In the genomic region with DNA sequence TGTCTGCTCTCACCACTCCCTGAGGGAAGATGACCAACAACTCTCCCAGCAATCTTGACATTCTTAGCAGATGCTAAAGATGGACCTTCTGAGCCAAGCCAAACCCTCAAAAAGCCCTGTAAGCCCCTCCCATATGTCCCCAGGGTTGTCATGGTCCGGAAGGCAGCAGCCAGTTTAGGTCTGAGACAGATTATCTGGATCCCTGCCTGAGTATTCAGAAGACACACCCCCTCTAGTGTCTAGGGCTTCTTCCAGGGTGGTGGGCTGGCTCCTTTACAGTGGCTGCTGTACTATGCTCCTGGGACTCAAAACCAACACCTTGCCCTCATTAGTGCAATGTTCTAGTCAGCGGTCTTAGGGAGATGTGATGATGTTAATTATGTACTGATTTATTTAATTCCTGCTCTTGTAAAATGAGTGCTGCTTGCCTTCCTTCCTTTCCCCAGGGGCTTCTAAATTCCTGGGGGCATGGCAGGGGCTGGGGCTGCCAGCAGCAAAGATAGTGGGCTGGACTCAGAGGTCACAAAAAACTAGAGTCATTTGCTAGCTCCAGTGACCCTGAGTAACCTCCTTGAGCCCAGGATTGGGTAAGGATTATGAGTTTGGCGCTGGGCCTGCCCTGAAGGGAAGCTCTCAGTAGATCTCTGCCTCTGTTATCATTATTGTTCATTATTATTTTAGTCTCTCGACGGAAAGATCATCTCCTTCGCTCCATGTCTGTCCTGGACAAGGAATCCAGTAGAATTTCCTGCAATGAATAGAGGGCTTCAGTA, we compare ENCODE assay signal across 13 mouse cellular contexts.
A peak's percentile ranks its signal among the peaks of the same experiment; 100 is the strongest.
DNase-seq lines count a peak whose midpoint lies in the region; ATAC-seq and TF ChIP-seq lines count a peak whose summit lies in the region.
"Had no signal": no experiment of that assay in that cellular context is flagged by ENCODE, and none has a peak within 500 bp of the region (broad histone marks: within the 10 kb centered on the region; RNA-seq: fewer than 3 reads in every experiment).

No protein-coding gene starts in this region.

- no peak overlapping the region for H3K27ac ChIP-seq in heart, embryonic 11.5 days (ENCODE audit: low read depth, low read length)
- no peak overlapping the region for H3K27ac ChIP-seq in lung, embryonic 16.5 days (ENCODE audit: low read length)
- H3K27ac ChIP-seq: forebrain, embryonic 12.5 days; stomach, embryonic 15.5 days had no signal

- CTCF ChIA-PET in Patski (lab: Charles Lee) = no interaction called here

- no peak for TF ChIP-seq CTCF in Patski (IDR thresholded peaks at IDR 0.05)

- in situ Hi-C loops in Patski (cut with MboI; ENCODE audit: low pct_unique_long_range_greater_than_20kb) = loop anchor here (5.0 kb wide), 1 partner anchor 142 kb away; no protein-coding TSS in a partner anchor

- H3K27me3 ChIP-seq in heart, embryonic 11.5 days (ENCODE audit: control insufficient read depth, insufficient read depth, low read length) = peaks cover 7% of the 10 kb centered on the region; the same call in 1 of the 2 replicates
- 0 out of 2 replicates have a peak, but pooled peaks cover 2% of the 10 kb centered on the region for H3K27me3 ChIP-seq in lung, embryonic 16.5 days (ENCODE audit: control insufficient read depth, insufficient read depth, low read depth, low read length)
- H3K27me3 ChIP-seq in Patski = no peaks in the 10 kb centered on the region
- H3K27me3 ChIP-seq: stomach, embryonic 15.5 days had no signal

- no peak for ATAC-seq in heart, embryonic 11.5 days (replicated peaks; ENCODE audit: insufficient number of reproducible peaks, low FRiP score, low TSS enrichment)
- peak; percentile 74 for ATAC-seq in lung, embryonic 16.5 days (ENCODE audit: low read depth)
- ATAC-seq in Patski = peak; percentile 37
- ATAC-seq: liver, postnatal 0 days had no signal

- H3K4me3 ChIP-seq in heart, embryonic 11.5 days (ENCODE audit: low read depth, low read length) = no peak overlapping the region
- H3K4me3 ChIP-seq in lung, embryonic 16.5 days (ENCODE audit: low read length) = no peak overlapping the region
- H3K4me3 ChIP-seq: forebrain, embryonic 12.5 days; stomach, embryonic 15.5 days had no signal

- POLR2A ChIA-PET in Patski (lab: Charles Lee) = interaction anchor here (1.4 kb wide), 1 partner anchor 18 kb away, joined by 4 read pairs; no protein-coding TSS in a partner anchor

- WGBS in heart, embryonic 11.5 days (ENCODE audit: insufficient replicate concordance) = 71% methylated on average over 6 of the region's 6 CpGs
- WGBS in lung, embryonic 16.5 days = 65% methylated on average over 6 of the region's 6 CpGs

- DNase-seq in heart, adult 11 months = peak; percentile 95
- DNase-seq in lung, postnatal 25 days (ENCODE audit: low spot score) = no peak
- no peak for DNase-seq in Patski (ENCODE audit: low read depth, low spot score)
- DNase-seq in kidney, adult 8-10 months = peak; percentile 49 to 59
- DNase-seq in thymus, postnatal 10 days (ENCODE audit: low spot score in 2 of 2) = no peak
- DNase-seq in urinary bladder, postnatal 14 days (ENCODE audit: low spot score) = no peak
- DNase-seq: cerebellum, adult 8-10 months; liver, postnatal 0 days; right cerebral cortex, postnatal 4 days had no signal

- H3K4me1 ChIP-seq in heart, embryonic 11.5 days (ENCODE audit: control insufficient read depth, insufficient read depth, low read length) = 0 out of 2 replicates have a peak, but pooled peaks cover 2% of the 10 kb centered on the region
- no peaks in the 10 kb centered on the region; the same call in 1 of the 2 replicates for H3K4me1 ChIP-seq in lung, embryonic 16.5 days (replicated peaks; ENCODE audit: control insufficient read depth, insufficient read depth, low read length)
- H3K4me1 ChIP-seq: stomach, embryonic 15.5 days had no signal

- no peaks in the 10 kb centered on the region; the same call in 1 of the 2 replicates for H3K9me3 ChIP-seq in heart, embryonic 11.5 days (replicated peaks; ENCODE audit: control insufficient read depth, low read length)
- H3K9me3 ChIP-seq in lung, embryonic 16.5 days (ENCODE audit: control insufficient read depth, low read length) = peaks cover 5% of the 10 kb centered on the region
- H3K9me3 ChIP-seq: forebrain, embryonic 12.5 days; stomach, embryonic 15.5 days had no signal

- H3K9ac ChIP-seq in heart, embryonic 11.5 days (ENCODE audit: low read depth, low read length) = no peak overlapping the region
- H3K9ac ChIP-seq in lung, embryonic 16.5 days (ENCODE audit: low read length) = no peak overlapping the region
- H3K9ac ChIP-seq: forebrain, embryonic 12.5 days; liver, postnatal 0 days; stomach, embryonic 15.5 days had no signal

- no peak overlapping the region for H3K4me2 ChIP-seq in heart, embryonic 11.5 days
- H3K4me2 ChIP-seq in lung, embryonic 16.5 days (ENCODE audit: low read depth, low read length) = no peak overlapping the region
- H3K4me2 ChIP-seq: forebrain, embryonic 12.5 days; stomach, embryonic 15.5 days had no signal

- no peaks in the 10 kb centered on the region for H3K36me3 ChIP-seq in heart, embryonic 11.5 days (ENCODE audit: control insufficient read depth, insufficient read depth, low read length)
- H3K36me3 ChIP-seq in lung, embryonic 16.5 days (ENCODE audit: control insufficient read depth, insufficient read depth, low read length) = no peaks in the 10 kb centered on the region
- H3K36me3 ChIP-seq: forebrain, embryonic 12.5 days; stomach, embryonic 15.5 days had no signal

Comparison
In these comparisons a context has a peak if more than half of its experiments do, and no peak if none do; other contexts are left out.
1. DNase-seq: peak in heart, adult 11 months (single experiment) and kidney, adult 8-10 months (2 of 2); none in lung, postnatal 25 days (single experiment), Patski (single experiment), thymus, postnatal 10 days (0 of 2) and urinary bladder, postnatal 14 days (single experiment).